Mouse (Mus musculus) E14TG2a.4 (cell line): Measurements from ENCODE around the gene Pxdc1.

Experiments used
- CTCF ChIP-seq: conservative IDR thresholded peaks from 2 replicates; pipeline ENCODE4 v1.5.1; 2014; ENCODE audit warnings: low read length
- NANOG ChIP-seq: IDR thresholded peaks from 2 replicates; pipeline ENCODE4 v1.6.1; 2014; ENCODE audit warnings: borderline replicate concordance, low read length, mixed read lengths
- POU5F1 ChIP-seq: IDR thresholded peaks from 2 replicates; pipeline ENCODE4 v1.6.1; 2014; ENCODE audit warnings: low read length, borderline replicate concordance

DNA sequence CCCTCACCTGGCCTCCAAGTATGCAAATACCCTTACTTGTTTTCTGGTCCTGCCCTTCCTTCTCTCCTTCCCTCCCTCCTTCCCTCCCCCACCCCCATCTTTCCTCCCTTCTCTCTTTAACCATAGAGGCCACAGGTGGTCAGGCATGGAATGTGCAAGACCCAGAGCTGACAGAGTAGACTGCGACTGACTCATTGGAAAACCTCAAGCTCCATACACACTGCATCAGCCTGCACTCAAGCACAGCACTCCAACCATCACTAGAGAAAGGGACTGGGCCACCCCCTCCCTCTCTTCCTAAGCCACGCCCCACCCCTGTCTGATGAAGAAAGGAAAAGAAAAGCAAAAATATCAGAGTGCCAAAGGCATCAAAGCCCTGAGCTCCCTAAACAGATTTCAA, 12.2 kb downstream of the Pxdc1 start:
- TF ChIP-seq CTCF (no peak), NANOG (no peak), POU5F1 (no peak)
